ENCODE assay signal across 21 mouse cellular contexts in the genomic region with DNA sequence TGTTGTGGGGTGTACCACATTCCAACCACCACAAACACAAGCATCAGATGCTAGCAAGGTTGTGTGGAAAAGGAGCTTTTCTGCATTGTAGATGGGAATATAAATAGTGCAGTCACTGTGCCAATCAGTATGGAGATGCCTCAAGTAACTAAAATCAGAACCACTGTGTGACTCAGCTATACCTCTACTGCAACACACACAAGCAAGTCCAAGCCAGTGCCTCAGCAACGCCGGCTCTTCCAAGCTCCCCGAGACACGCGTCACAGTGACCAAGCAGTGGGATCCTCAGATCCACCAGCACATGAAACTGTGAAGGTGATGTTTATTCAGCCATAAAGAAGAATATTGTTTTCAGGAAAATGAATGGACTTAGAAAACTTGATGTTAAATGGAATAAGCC. TPM values are rescaled to one million over a fixed set of nuclear protein-coding genes. Genes with fewer than 3 reads are reported as not detected.
"Had no signal": no experiment of that assay in that cellular context is flagged by ENCODE, and none has a peak within 500 bp of the region (broad histone marks: within the 10 kb centered on the region; RNA-seq: fewer than 3 reads in every experiment).

No protein-coding gene starts in this region.

- H3K4me3 ChIP-seq: limb, embryonic 15.5 days; liver, embryonic 12.5 days; midbrain, embryonic 10.5 days; neural tube, embryonic 12.5 days had no signal

- H3K27me3 ChIP-seq: liver, embryonic 12.5 days; neural tube, embryonic 12.5 days had no signal

- H3K9ac ChIP-seq: limb, embryonic 15.5 days; liver, embryonic 12.5 days; lung, embryonic 14.5 days; neural tube, embryonic 12.5 days had no signal

- ATAC-seq: liver, embryonic 12.5 days had no signal

- H3K36me3 ChIP-seq: limb, embryonic 15.5 days; liver, embryonic 12.5 days; midbrain, embryonic 10.5 days; neural tube, embryonic 12.5 days had no signal

- H3K27ac ChIP-seq: kidney, postnatal 0 days; limb, embryonic 15.5 days; liver, embryonic 12.5 days; midbrain, embryonic 10.5 days; neural tube, embryonic 12.5 days; stomach, postnatal 0 days had no signal

- DNase-seq: kidney, adult 11 months; kidney, adult 9 months; kidney, postnatal 36 days; lung, embryonic 14.5 days; lung, postnatal 10 days; lung, postnatal 4 days; midbrain, embryonic 14.5 days; thymus, adult 18-20 months; thymus, postnatal 14 days had no signal

- H3K4me2 ChIP-seq: limb, embryonic 15.5 days; liver, embryonic 12.5 days; lung, embryonic 14.5 days; neural tube, embryonic 12.5 days had no signal

- H3K4me1 ChIP-seq: liver, embryonic 12.5 days; midbrain, embryonic 10.5 days; neural tube, embryonic 12.5 days had no signal

- H3K9me3 ChIP-seq: limb, embryonic 15.5 days; liver, embryonic 12.5 days; midbrain, embryonic 10.5 days; neural tube, embryonic 12.5 days had no signal

RNA-seq across cellular contexts. Expression of gene Pde10a, which starts 34.2 kb away (rescaled TPM):
- total RNA-seq: neutrophil, adult 5-6 weeks had no signal

RNA-seq across cellular contexts. Expression of gene T, which starts 56.7 kb away (rescaled TPM):
- total RNA-seq: layer of hippocampus, adult 18-20 months; left cerebral cortex, adult 8-10 months; megakaryocyte, adult 5-6 weeks; neutrophil, adult 5-6 weeks had no signal
- polyA plus RNA-seq: liver, embryonic 12.5 days; liver, embryonic 16.5 days; small intestine, adult 2 months; stomach, postnatal 0 days had no signal
